In the genomic region with DNA sequence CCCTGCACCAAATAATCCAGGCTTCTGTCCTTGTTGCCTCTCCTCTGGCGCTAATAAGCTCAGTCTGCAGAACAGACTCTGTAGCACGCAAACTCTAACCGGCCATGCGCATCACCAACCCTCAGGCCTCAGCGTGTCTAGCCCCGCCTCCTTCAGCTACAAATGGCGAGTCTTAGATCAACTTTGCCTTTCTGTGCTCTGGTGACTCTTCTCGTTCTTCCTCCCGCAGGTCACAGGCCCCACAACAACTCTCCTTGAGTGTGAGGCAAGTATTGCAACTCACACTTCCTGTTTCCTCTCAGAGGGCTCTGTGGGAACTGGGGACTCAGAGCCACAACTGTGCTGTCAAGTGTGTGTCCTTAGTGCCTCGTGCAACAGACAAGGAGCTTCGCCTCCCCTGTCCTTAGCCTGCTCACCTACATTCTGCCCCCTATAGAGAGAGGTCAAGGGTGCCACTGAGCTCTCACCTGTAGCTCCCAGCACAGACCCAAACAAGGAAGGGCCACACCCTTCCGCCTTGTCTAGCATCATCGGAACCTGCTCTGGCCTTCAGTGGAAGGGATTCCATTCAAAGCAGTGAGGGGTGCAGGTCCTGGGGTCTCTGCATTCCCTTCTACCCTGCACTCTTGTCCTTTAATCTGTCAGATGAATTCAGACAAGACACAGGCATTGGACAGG, we compare ENCODE assay signal across 23 mouse cellular contexts. TPM values are rescaled to one million over a fixed set of nuclear protein-coding genes. Genes with fewer than 3 reads are reported as not detected.
A peak's percentile ranks its signal among the peaks of the same experiment; 100 is the strongest.
DNase-seq lines count a peak whose midpoint lies in the region; ATAC-seq lines count a peak whose summit lies in the region.
"Not testable (repeated sequence)": the region's sequence is repeated elsewhere in the genome, so short reads cannot be mapped to it uniquely, and the experiment has no call there.
"Had no signal": no experiment of that assay in that cellular context is flagged by ENCODE, and none has a peak within 500 bp of the region (broad histone marks: within the 10 kb centered on the region; RNA-seq: fewer than 3 reads in every experiment).

No protein-coding gene starts in this region.

- H3K4me3 ChIP-seq in intestine, embryonic 15.5 days (replicated peaks); liver, embryonic 15.5 days (replicated peaks); stomach, embryonic 16.5 days (replicated peaks; ENCODE audit: low read length): not testable (repeated sequence)

- peak; percentile 79 for DNase-seq in 416B (ENCODE audit: low read depth)
- DNase-seq in R1 (ENCODE audit: low read depth, low spot score): peak; percentile 13
- DNase-seq in lung, postnatal 4 days: peak; percentile 16 to 32

- ATAC-seq in erythroblast, adult 5-6 weeks (replicated peaks; ENCODE audit: low FRiP score, poor library complexity, severe bottlenecking): 0 out of 2 replicates have a peak, but pooled peaks have one; percentile 20
- peak; percentile 39; the same call in 1 of the 2 replicates for ATAC-seq in intestine, embryonic 15.5 days
- not testable (repeated sequence) for ATAC-seq in liver, embryonic 15.5 days (ENCODE audit: insufficient read depth)
- ATAC-seq in neutrophil, adult 5-6 weeks (ENCODE audit: extremely low read depth, insufficient number of reproducible peaks, low FRiP score, poor library complexity, severe bottlenecking): peak; percentile 98
- 0 out of 2 replicates have a peak, but pooled peaks have one; percentile 21 for ATAC-seq in stomach, embryonic 16.5 days (ENCODE audit: insufficient read depth, low FRiP score)

- H3K27ac ChIP-seq in intestine, embryonic 15.5 days; stomach, embryonic 16.5 days (ENCODE audit: low read length): not testable (repeated sequence)
- peak overlapping the region; percentile 55; the same call in 1 of the 2 replicates for H3K27ac ChIP-seq in liver, embryonic 15.5 days (replicated peaks)

- not testable (repeated sequence) for H3K4me2 ChIP-seq in intestine, embryonic 15.5 days (replicated peaks); liver, embryonic 15.5 days; stomach, embryonic 16.5 days (ENCODE audit: low read depth, low read length)

- not testable (repeated sequence) for H3K9ac ChIP-seq in intestine, embryonic 15.5 days; liver, embryonic 15.5 days; stomach, embryonic 16.5 days (ENCODE audit: low read length)

- not testable (repeated sequence) for H3K9me3 ChIP-seq in intestine, embryonic 15.5 days; liver, embryonic 15.5 days (replicated peaks); stomach, embryonic 16.5 days (replicated peaks; ENCODE audit: control insufficient read depth, low read length)

- not testable (repeated sequence) for H3K27me3 ChIP-seq in intestine, embryonic 15.5 days (replicated peaks); liver, embryonic 15.5 days; stomach, embryonic 16.5 days (ENCODE audit: control insufficient read depth, insufficient read depth, low read length)

- 63% methylated on average over 13 of the region's 13 CpGs for WGBS in intestine, embryonic 15.5 days
- WGBS in liver, embryonic 15.5 days (ENCODE audit: insufficient replicate concordance): 40% methylated on average over 12 of the region's 13 CpGs
- WGBS in stomach, embryonic 16.5 days: 58% methylated on average over 12 of the region's 13 CpGs

- H3K4me1 ChIP-seq in intestine, embryonic 15.5 days (replicated peaks); liver, embryonic 15.5 days (replicated peaks); stomach, embryonic 16.5 days (ENCODE audit: control insufficient read depth, insufficient read depth, low read length): not testable (repeated sequence)

- H3K36me3 ChIP-seq in intestine, embryonic 15.5 days; liver, embryonic 15.5 days (replicated peaks); stomach, embryonic 16.5 days (ENCODE audit: control insufficient read depth, insufficient read depth, low read length): not testable (repeated sequence)

RNA-seq across cellular contexts. Expression of a gene that starts 23.1 kb away (rescaled TPM):
- total RNA-seq in erythroblast, adult 5-6 weeks (2015; ENCODE audit: low replicate concordance): not detected in 2 replicates
- 1.4 TPM in 1 of 2 replicates, not detected in the other for total RNA-seq in erythroblast, adult 5-6 weeks (2017; ENCODE audit: low replicate concordance)
- polyA plus RNA-seq in intestine, embryonic 15.5 days (2015; fragmentation: Nextera tagmentation; extraction: Ambion mirVana): 17.2 and 17.8 TPM in 2 replicates
- polyA plus RNA-seq in liver, embryonic 15.5 days (2015; fragmentation: Nextera tagmentation; extraction: Ambion mirVana): 1.6 and 1.9 TPM in 2 replicates
- total RNA-seq in neutrophil, adult 5-6 weeks (2017): 5.2 and 7.1 TPM in 2 replicates
- polyA plus RNA-seq in stomach, embryonic 16.5 days (2015; fragmentation: Nextera tagmentation; extraction: Ambion mirVana): 11.4 and 20.6 TPM in 2 replicates
- total RNA-seq: gastrocnemius, postnatal 36 days had no signal

RNA-seq across cellular contexts. Expression of a gene that starts 30.9 kb away (rescaled TPM):
- total RNA-seq in erythroblast, adult 5-6 weeks (2015; ENCODE audit: low replicate concordance): not detected in 2 replicates
- not detected in 2 replicates for total RNA-seq in erythroblast, adult 5-6 weeks (2017; ENCODE audit: low replicate concordance)
- polyA plus RNA-seq in intestine, embryonic 15.5 days (2015; fragmentation: Nextera tagmentation; extraction: Ambion mirVana): not detected in 2 replicates
- not detected in 2 replicates for polyA plus RNA-seq in liver, embryonic 15.5 days (2015; fragmentation: Nextera tagmentation; extraction: Ambion mirVana)
- total RNA-seq in neutrophil, adult 5-6 weeks (2017): not detected in 2 replicates
- polyA plus RNA-seq in stomach, embryonic 16.5 days (2015; fragmentation: Nextera tagmentation; extraction: Ambion mirVana): not detected in 2 replicates
- total RNA-seq: adrenal gland, postnatal 25 days; forebrain, postnatal 0 days; gastrocnemius, postnatal 36 days; layer of hippocampus, postnatal 14 days had no signal
- polyA plus RNA-seq: embryonic facial prominence, embryonic 15.5 days; forebrain, embryonic 10.5 days; forebrain, postnatal 0 days; heart, embryonic 10.5 days; heart, postnatal 0 days; hindbrain, embryonic 11.5 days; kidney, embryonic 16.5 days; limb, embryonic 11.5 days; liver, embryonic 11.5 days; midbrain, embryonic 13.5 days; neural tube, embryonic 14.5 days; urinary bladder, adult 2 months had no signal

RNA-seq across cellular contexts. Expression of a gene that starts 31.0 kb away (rescaled TPM):
- total RNA-seq in erythroblast, adult 5-6 weeks (2015; ENCODE audit: low replicate concordance): not detected in 2 replicates
- not detected in 2 replicates for total RNA-seq in erythroblast, adult 5-6 weeks (2017; ENCODE audit: low replicate concordance)
- not detected in 2 replicates for polyA plus RNA-seq in intestine, embryonic 15.5 days (2015; fragmentation: Nextera tagmentation; extraction: Ambion mirVana)
- polyA plus RNA-seq in liver, embryonic 15.5 days (2015; fragmentation: Nextera tagmentation; extraction: Ambion mirVana): not detected in 2 replicates
- total RNA-seq in neutrophil, adult 5-6 weeks (2017): not detected in 2 replicates
- not detected in 2 replicates for polyA plus RNA-seq in stomach, embryonic 16.5 days (2015; fragmentation: Nextera tagmentation; extraction: Ambion mirVana)
- total RNA-seq: adrenal gland, postnatal 25 days; forebrain, postnatal 0 days; gastrocnemius, postnatal 36 days; layer of hippocampus, postnatal 14 days had no signal
- polyA plus RNA-seq: forebrain, embryonic 10.5 days; heart, embryonic 10.5 days; heart, postnatal 0 days; kidney, embryonic 16.5 days; limb, embryonic 11.5 days; liver, embryonic 11.5 days; midbrain, embryonic 13.5 days; neural tube, embryonic 14.5 days; urinary bladder, adult 2 months had no signal

RNA-seq across cellular contexts. Expression of a gene that starts 45.3 kb away (rescaled TPM):
- total RNA-seq in erythroblast, adult 5-6 weeks (2015; ENCODE audit: low replicate concordance): 474 and 634 TPM in 2 replicates
- total RNA-seq in erythroblast, adult 5-6 weeks (2017; ENCODE audit: low replicate concordance): 204 and 237 TPM in 2 replicates
- polyA plus RNA-seq in intestine, embryonic 15.5 days (2015; fragmentation: Nextera tagmentation; extraction: Ambion mirVana): 2,486 and 2,546 TPM in 2 replicates
- polyA plus RNA-seq in liver, embryonic 15.5 days (2015; fragmentation: Nextera tagmentation; extraction: Ambion mirVana): 1,016 and 1,167 TPM in 2 replicates
- 834 and 844 TPM in 2 replicates for total RNA-seq in neutrophil, adult 5-6 weeks (2017)
- 2,107 and 2,375 TPM in 2 replicates for polyA plus RNA-seq in stomach, embryonic 16.5 days (2015; fragmentation: Nextera tagmentation; extraction: Ambion mirVana)

RNA-seq across cellular contexts. Expression of a gene that starts 58.3 kb away (rescaled TPM):
- total RNA-seq in erythroblast, adult 5-6 weeks (2015; ENCODE audit: low replicate concordance): 0.84 and 0.96 TPM in 2 replicates
- 0.43 TPM in 1 of 2 replicates, not detected in the other for total RNA-seq in erythroblast, adult 5-6 weeks (2017; ENCODE audit: low replicate concordance)
- polyA plus RNA-seq in intestine, embryonic 15.5 days (2015; fragmentation: Nextera tagmentation; extraction: Ambion mirVana): 0.19 and 0.29 TPM in 2 replicates
- 6.0 and 7.2 TPM in 2 replicates for polyA plus RNA-seq in liver, embryonic 15.5 days (2015; fragmentation: Nextera tagmentation; extraction: Ambion mirVana)
- total RNA-seq in neutrophil, adult 5-6 weeks (2017): 464 and 482 TPM in 2 replicates
- 2.0 and 2.3 TPM in 2 replicates for polyA plus RNA-seq in stomach, embryonic 16.5 days (2015; fragmentation: Nextera tagmentation; extraction: Ambion mirVana)
- polyA plus RNA-seq: liver, embryonic 11.5 days had no signal

Comparison
In these comparisons a context has a peak if more than half of its experiments do, and no peak if none do; other contexts are left out.
1. DNase-seq: peak in every context shown above with its lines; median percentile 79 in 416B; 24 in lung, postnatal 4 days; 13 in R1.